Mouse (Mus musculus) cerebellum, adult 11-12 months (tissue): ENCODE measurements at regions not wholly inside any gene's neighbourhood (a gene's known extent, or its start where the extent isn't known, plus 50 kb on each side); places are given as distances from the start of the nearest gene placed in this dataset.
"Not testable (repeated sequence)": the region's sequence is repeated elsewhere in the genome, so short reads cannot be mapped to it uniquely, and the experiment has no call there.

Experiments used
- DNase-seq: peaks from one replicate; pipeline ENCODE4 v3.0.0; 2022

DNA sequence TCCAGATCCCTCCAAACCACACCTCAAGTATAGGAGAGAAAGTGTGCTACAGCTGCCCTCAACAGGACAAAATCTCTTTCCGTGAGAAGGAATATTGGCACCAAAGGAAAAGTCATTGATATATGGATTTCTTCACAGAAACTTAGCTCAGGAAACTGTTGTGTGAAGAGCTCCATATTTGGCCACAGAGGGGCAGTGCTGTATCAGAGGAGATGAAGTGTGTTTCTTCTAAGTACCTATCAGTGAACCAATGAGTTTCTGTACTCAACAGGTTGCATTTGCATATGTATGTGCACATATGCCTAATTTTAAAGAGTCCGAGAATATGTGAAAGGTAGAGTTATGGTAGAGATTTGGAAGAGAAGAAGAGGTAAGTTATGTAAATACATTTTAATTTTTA lies 580.4 kb upstream of the Olfr1507 start:
- DNase-seq: not testable (repeated sequence)

DNA sequence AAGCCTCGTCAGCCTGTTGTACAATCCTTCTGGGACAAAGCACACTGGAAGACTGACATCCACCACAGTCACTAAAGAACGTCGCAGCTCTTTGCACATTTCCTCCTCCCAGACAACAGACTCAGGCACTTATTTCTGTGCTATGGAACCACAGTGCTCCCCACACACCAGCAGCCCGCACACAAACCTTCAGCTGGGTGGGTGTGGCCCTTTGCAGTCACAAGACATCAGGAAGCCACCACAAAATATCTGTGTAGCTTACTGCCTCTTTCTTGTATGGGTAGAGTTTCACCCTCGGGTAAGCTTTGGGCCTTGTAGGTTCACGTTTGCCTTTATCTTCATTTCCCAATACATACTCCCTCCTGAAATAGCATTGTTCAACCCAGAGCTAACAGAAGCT lies 577.6 kb upstream of the Olfr1507 start:
- not testable (repeated sequence) for DNase-seq

DNA sequence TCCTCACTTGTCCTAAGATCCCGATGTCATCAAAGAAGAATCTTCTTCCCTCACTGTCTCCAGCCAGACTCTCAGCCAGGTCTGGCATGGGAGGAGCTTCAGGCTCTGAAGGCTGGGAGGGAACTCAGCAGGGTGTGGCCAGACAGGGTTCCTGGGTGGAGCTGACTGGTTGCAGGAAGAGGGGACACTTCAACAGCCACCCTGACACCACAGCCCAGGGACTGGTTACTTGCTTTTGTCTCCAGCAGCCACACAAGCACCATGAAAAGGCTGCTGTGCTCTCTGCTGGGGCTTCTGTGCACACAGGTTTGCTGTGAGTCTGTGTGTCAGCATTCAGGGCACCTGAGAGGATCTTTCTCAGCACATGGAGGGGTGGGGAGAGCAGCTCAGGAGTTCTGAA lies 577.0 kb upstream of the Olfr1507 start:
- not testable (repeated sequence) for DNase-seq

DNA sequence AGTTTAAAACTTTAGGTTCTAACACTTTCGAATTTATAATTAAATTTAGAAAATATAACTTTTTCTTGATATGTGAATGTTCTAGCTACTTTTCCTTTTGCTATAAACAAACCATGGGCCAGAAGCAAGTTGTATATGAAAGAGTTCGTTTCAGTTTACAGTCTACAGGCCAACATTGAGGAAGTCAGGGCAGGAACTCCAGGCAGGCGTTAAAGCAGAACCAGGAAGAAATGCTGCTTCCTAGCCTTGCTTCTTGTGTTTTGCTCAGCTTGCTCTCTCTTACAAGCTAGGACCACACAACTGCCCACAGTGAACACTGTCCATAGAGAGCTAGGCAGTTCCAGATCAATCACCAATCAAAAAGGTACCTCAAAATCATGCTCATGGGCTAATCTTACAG lies 558.9 kb upstream of the Olfr1507 start:
- DNase-seq: not testable (repeated sequence)

DNA sequence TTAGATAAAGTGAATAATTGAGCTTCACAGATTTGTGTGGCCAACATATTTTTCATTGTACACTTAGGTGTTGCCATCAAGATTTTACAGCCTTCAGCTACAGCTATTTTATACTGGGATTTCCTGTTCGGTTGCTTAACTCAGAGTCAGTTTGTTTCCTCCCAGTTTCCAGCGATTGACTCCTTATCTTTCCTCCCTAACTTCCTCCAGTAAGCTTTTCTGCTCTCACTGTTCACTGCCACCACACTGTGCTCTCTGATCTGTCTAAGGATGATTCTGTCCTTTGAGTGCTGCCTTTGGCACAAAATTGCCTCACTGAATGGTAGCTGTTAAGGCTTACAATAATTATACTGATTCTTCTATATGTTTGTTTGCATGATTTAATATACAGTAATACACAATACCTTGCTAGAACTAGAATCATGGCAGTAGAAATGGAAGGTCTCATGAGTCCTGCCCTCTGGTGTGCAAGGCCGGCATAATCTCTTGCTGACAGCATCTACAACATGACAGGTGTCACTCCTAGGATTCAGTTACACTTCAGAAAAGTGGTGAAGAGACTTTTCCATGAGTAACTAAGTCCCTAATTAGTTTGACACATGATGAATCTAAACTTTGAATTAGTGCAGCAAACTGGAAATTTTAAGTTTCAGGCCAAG lies 558.0 kb upstream of the Olfr1507 start:
- not testable (repeated sequence) for DNase-seq

DNA sequence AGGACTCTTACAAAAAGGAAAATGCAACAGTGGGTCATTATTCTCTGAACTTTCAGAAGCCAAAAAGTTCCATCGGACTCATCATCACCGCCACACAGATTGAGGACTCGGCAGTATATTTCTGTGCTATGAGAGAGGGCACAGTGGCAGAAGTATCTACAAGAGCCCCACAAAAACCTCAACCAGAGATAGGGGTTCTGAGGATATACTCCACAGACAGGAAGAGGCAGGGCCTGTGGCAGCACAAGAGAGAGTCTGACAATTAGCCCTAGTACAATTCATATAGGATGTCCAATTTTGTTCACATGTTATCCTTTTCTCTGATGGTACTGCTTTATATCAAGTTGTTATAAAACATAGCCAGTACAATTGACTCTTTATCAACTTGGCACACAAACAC lies 552.1 kb upstream of the Olfr1507 start:
- DNase-seq: not testable (repeated sequence)

DNA sequence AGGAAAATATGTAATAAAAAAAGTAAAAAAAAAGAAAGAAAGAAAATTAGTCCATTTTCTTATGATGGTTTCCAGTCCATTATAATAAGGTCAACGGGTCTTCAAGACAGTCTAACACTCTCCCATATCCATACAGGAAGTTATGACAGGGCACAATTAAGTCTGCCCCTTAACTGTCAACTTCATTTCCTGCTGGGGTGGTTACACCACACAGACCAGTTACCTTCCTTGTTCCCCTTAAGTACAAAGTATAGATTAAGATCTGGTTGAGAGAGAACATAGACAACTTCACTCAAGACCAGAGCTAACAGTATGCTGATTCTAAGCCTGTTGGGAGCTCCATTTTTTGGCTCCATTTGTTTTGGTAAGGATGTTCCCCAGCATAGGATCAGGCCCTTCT lies 551.4 kb upstream of the Olfr1507 start:
- not testable (repeated sequence) for DNase-seq

DNA sequence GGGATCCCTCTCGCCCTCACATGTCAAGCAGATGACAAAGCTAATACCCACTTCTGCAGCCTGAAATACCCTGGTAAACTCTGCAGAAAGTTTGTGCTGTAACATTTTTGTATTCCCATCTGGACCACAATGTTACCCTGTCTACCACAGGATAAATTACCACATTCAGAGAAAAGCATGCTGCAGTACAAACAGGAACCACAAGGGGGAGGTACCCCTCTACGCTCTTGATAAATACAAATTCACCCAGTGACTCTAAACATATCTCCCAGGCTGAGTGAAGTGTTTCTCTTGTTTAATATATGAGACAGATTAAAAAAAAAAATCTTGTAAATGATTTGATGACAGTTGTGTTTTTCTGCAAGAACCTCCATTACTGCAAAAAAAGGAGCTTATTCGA lies 549.8 kb upstream of the Olfr1507 start:
- DNase-seq: not testable (repeated sequence)

DNA sequence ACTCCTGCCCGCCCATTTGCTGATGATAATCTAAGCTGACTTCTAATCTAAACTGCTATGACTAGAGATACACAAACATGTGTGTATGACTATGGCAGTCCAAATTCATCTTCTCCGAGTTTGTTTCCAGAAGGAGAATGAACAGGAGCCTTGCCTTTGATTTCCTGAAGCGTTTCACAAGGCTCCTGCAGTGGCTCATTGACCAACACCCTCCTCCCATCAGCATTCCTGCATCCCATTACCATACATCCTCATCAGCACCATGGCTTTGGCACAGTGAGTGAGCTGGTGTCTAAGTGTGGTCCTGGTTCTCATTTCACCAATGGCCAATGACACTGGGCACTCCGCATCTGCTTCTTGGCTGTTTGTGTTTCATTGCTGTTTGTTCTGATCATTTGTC lies 548.6 kb upstream of the Olfr1507 start:
- not testable (repeated sequence) for DNase-seq

DNA sequence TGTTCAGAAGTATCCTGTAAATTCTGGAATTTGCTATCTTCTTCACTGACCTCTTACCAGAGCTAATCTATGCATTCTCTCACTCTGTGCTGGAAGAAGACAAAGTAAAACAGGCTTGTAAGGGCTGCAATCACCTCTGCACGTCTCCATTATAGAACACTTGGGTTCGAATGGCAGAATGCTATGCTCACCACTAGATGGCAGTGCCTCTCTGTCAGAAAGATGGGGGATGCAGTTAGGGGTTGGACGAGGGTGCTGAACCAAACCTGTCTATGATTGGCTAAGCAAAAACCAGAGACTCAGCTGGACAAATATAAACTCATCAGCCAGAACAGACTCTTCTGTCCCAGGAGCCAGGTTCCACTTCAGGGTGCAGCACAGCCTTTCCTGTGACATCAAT lies 546.5 kb upstream of the Olfr1507 start:
- DNase-seq: not testable (repeated sequence)

DNA sequence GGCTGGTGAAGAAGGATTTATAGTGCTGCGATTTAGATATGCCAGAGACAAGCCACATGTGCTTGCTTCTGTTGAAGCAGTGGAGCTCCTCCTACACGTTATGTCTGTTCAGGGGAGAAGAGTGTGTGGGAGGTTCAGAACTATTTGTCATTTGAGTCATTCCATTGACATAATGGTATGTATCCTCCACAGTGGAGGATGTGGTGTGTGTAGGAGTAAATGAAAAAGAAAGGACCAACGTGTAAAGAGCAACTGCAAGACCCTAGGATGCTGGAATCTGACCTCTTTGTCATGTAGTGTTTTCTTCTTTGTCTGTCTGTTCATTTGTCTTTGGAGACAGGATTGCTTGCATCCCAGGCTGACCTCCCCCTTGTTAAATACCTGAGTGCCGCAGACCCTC lies 543.9 kb upstream of the Olfr1507 start:
- not testable (repeated sequence) for DNase-seq

DNA sequence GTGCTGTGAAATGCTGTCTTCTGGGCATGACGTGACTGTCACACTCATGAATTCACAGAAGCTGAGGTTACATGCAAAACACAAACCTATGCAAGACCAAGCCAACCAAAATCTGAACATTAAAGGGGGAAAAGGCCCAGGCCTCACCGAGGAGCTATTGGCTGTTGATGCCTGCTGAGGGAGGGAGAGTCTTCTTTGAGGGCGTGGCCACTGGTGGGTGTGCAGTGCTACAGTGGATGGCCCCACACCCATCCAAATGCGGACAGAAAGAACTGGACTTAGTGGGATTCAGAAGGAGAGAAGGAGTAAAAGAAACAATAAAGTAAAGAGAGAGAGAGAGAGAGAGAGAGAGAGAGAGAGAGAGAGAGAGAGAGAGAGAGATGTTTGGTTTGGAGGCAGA lies 539.4 kb upstream of the Olfr1507 start:
- DNase-seq: not testable (repeated sequence)

DNA sequence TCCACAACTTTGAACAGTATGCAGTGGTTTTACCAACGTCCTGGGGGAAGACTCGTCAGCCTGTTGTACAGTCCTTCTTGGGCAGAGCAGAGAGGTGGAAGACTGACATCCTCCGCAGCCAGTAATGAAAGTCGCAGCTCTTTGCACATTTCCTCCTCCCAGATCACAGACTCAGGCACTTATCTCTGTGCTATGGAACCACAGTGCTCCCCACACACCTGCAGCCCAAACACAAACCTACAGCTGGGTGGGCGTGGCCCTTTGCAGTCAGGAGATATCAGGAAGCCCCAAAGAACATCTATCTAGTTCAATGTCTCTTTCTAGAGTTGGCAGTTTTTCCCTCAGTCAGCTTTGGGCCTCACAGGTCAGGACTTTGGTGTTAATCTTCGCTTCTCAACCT lies 537.7 kb upstream of the Olfr1507 start:
- DNase-seq: not testable (repeated sequence)

DNA sequence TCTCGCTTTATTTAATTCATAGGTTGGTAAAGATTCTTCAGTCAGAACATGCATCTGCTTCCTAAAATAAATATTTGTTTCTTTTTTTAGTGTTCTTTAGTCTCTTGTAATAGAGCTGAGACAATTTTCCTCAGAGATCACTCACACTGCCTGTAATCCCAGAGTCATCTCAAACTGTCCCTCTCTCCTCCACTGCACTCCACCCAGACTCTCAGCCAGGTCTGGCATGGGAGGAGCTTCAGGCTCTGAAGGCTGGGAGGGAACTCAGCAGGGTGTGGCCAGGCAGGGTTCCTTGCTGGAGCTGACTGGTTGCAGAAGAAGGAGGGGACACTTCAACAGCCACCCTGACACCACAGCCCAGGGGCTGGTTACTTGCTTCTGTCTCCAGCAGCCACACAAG lies 536.9 kb upstream of the Olfr1507 start:
- not testable (repeated sequence) for DNase-seq

DNA sequence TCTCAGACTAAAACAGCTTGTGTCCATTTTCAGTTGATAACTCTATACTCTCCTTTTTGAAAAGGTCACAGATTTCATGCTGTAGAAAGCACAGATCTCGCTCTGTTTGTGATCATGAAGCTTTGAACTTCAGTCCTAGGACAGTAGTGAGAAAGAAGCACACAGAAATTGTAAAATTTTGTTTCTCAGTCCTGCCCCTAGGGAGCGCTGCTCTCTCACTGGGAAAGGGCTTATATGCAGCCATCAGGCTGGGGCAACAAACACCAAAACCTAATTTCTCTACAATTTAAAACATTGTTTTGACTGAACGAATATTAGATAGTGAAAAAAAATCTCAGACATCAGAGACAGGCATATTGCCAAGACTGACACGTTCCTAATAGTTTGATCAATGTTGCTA lies 534.7 kb upstream of the Olfr1507 start:
- DNase-seq: not testable (repeated sequence)

DNA sequence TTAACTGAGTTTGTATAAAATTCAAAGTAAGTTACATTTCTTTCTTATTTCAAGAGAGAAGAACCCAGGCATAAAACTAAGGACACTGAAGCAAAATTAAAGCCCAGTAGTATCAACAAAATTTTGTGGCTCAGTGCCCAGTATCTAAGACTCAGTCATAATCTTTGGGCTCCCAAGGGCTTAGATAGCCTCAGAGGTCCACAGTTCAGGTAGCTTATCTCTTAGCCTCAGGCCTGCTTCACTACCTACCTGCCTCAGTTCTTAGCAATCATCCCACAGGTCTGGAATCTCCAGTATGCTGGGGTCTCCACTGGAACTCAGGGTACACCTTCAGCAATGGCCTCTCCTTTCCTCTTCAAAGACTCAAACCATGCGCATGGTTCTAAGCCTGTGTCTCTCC lies 531.4 kb upstream of the Olfr1507 start:
- DNase-seq: not testable (repeated sequence)

DNA sequence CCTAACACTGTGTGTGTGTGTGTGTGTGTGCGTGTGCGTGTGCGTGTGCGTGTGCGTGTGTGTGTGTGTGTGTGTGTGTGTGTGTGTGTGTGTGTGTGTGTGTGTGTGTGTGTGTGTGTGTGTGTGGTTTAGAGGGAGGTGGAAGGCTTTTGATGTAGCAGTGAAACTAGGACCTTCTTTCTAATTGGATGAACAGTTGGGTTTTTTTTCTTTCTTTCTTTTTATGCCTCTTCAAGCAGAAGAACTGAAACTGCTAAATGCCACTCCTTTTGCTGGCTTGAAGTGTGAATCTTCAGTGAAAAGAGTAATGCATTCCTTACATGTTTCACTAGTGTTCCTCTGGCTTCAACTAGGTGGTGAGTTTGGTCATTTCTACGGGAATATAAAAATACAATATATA lies 524.6 kb upstream of the Olfr1507 start:
- not testable (repeated sequence) for DNase-seq

DNA sequence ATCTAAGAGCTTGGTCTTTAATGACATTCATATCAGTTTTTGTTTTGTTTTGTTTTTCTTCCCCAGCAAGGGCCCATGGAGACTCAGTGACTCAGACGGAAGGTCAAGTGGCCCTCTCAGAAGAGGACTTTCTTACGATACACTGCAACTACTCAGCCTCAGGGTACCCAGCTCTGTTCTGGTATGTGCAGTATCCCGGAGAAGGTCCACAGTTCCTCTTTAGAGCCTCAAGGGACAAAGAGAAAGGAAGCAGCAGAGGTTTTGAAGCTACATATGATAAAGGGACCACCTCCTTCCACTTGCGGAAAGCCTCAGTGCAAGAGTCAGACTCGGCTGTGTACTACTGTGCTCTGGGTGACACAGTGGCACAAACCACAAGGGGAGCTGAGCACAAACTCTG lies 512.2 kb upstream of the Olfr1507 start:
- DNase-seq: not testable (repeated sequence)

DNA sequence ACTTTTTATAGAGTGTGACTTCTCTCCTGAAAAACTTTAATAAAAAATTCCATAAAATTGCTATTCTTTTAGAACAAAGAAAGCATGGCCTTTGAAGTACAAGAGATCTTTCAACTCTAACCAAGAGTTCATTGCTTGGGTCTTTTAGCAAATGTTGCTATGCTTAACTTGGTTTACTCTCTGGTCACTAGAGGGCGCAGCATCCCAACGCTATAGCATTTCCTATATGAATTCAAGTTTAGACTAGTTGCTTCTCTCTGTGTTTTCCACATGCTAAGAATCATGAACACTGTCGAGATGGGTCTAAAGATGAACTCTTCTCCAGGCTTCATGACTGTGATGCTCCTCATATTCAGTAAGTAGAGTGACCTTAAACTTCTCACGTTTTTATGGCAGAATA lies 511.8 kb upstream of the Olfr1507 start:
- DNase-seq: not testable (repeated sequence)

DNA sequence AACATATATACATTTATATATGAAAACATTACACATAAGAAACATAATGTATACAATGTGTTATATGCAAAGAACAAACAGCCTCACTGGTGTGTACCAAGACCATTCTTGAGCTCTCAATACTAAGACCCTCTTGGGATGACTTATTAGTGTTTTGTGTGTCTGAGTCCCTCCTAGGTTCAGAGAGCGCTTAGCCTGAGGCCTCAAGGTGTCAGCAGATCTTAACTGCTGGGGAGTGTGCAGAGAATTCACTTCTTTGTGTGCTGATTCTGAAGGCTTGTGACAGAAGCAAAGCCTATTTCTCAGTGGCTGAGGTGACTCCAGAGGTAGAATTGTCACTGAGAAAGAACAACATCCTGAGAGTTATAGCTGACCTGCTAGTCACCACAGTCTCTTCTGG lies 505.7 kb upstream of the Olfr1507 start:
- not testable (repeated sequence) for DNase-seq

DNA sequence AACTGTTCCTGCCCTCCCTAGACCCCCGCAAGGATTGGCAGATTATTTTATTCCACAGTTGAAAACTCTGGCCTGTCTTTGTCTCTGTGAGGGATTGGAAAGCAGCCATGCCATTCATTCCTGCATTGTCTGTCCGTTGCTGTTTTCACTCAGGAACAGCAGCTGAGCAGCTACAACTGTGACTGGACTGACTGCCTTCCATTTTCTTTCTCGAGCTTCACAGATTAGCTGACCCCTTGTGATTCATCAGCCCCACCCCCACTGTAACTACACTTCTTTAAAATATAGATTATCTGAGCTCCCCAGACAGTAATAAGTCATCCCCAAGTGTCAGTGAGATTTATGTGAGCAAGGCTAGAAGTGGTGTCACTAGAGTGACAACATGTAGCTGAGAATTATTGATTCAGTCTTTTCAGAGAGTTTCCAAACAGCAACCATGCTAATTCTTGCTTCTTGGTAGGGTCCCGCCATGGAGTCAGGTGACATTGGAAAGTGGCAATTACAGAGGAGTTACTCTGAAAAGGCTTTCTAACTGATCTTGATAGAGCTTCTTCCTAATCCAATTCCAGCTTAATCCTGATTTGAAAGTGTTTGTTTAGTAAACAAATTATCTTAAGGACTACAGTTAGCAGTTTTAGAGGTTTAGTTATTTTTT lies 496.7 kb upstream of the Olfr1507 start:
- not testable (repeated sequence) for DNase-seq

DNA sequence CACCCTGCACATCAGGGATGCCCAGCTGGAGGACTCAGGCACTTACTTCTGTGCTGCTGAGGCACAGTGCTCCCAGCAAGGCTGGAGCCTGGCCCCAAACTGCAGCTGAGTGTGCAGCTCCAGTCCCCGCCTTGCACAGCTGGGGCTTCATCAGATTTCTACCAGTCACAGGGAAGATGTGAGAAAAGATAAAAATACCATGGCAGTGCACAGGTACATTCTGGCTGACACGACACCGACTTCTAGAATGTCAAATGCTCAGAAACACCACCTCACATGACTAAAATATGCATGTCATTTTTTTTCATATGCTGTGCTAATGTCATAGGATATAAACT lies 495.7 kb upstream of the Olfr1507 start:
- not testable (repeated sequence) for DNase-seq

DNA sequence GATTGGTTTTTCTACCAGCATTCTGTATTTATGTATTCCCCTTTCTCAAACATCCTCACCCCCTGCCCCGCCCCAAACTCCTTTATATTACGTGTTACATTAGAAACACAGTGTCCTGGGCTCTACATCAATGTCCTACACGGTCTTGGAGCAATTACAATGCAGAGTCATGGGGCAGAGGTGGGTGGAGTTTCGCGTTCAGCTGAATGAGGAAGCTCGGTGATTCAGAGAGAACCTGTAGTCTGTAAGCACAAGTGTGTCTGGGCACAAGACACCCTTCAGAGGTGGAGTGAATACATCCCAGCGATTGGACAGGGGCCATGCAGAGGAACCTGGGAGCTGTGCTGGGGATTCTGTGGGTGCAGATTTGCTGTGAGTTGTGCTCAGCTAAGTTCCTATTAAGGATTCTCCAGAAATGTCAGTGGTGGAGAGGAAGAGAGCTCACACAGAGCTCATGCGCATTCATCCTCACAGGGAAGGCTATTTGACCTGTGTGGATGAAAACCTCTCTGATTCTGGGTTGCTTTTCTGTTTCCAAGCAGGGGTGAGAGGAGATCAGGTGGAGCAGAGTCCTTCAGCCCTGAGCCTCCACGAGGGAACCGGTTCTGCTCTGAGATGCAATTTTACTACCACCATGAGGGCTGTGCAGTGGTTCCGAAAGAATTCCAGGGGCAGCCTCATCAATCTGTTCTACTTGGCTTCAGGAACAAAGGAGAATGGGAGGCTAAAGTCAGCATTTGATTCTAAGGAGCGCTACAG lies 495.2 kb upstream of the Olfr1507 start:
- not testable (repeated sequence) for DNase-seq

DNA sequence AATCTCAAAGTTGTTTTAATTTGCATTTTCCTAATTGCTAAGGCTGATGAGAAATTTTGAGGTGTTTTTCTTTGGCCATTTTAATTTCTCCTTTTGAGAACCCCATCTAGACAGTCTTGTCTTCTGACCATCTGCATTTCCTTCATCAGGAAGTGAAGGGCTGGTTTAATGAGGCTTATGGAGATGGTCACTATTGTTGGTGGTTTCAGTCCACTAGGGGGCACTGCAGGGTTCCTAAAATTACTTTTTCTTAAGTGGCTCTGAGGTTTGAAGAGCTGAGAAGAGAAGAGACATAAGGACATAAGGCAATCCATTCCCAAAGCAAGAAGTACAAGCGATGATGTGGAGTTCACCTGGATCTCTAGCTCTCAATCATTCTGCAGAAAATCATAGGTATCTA lies 494.4 kb upstream of the Olfr1507 start:
- not testable (repeated sequence) for DNase-seq
